Mouse (Mus musculus) hindbrain, embryonic 10.5 days (tissue): ENCODE measurements around the gene Cd44. TPM values are rescaled to one million over a fixed set of nuclear protein-coding genes. Genes with fewer than 3 reads are reported as not detected.

ENCODE experiments used
- DNase-seq: peaks from one replicate; pipeline ENCODE4 v3.0.0-alpha.2; 2017; ENCODE audit warnings: low spot score
- H3K27ac ChIP-seq: fragments of 300-500 bp; sonication (generic); 2 replicates; pipeline ENCODE4 v1.5.1; 2016; ENCODE audit warnings: mild to moderate bottlenecking, moderate library complexity
- H3K27me3 ChIP-seq: fragments of 300-500 bp; sonication (generic); 2 replicates; pipeline ENCODE4 v1.6.1; 2016; ENCODE audit warnings: mild to moderate bottlenecking; ENCODE audit not compliant: poor library complexity, insufficient read depth, severe bottlenecking
- H3K36me3 ChIP-seq: fragments of 300-500 bp; sonication (generic); 2 replicates; pipeline ENCODE4 v1.6.1; 2016; ENCODE audit warnings: mild to moderate bottlenecking, moderate library complexity
- H3K4me1 ChIP-seq: fragments of 300-500 bp; sonication (generic); replicated peaks from 2 replicates; pipeline ENCODE4 v1.6.1; 2016; ENCODE audit warnings: mild to moderate bottlenecking
- H3K4me3 ChIP-seq: fragments of 300-500 bp; sonication (generic); 2 replicates; pipeline ENCODE4 v1.5.1; 2016; ENCODE audit warnings: mild to moderate bottlenecking, moderate library complexity
- H3K9me3 ChIP-seq: fragments of 300-500 bp; sonication (generic); 2 replicates; pipeline ENCODE4 v1.6.1; 2016; ENCODE audit warnings: mild to moderate bottlenecking, moderate library complexity
- WGBS: fragments of 180-500 bp; shearing (Covaris S2); methylation state at CpG from one replicate; pipeline ENCODE4 v1.1.7; 2016; 5-methylcytosine and 5-hydroxymethylcytosine counted together
- polyA plus RNA-seq: library from polyadenylated mRNA; unstranded; fragments of >200 nt; fragmentation: Nextera tagmentation; extraction: Ambion mirVana; gene quantifications from 2 replicates; pipeline ENCODE4 v1.2.1, GENCODE M21; 2016

Cd44 gene
- polyA plus RNA-seq, 1 experiment from 2014 or later, result 2.8 TPM

- peaks cover 19% of the 10 kb centered on the region for H3K4me1 ChIP-seq
- no peaks in the 10 kb centered on the region for H3K36me3 ChIP-seq
- H3K27ac ChIP-seq, result 0 out of 2 replicates have a peak overlapping the region, but pooled peaks have one; percentile 35
- H3K4me3 ChIP-seq, result no peak overlapping the region
- H3K27me3 ChIP-seq, result no peaks in the 10 kb centered on the region
- no peak for DNase-seq
- WGBS, result 82% methylated on average over 8 of the region's 8 CpGs
- no peaks in the 10 kb centered on the region for H3K9me3 ChIP-seq
Measured at GRCm38 (mm10) chr2:102882004-102882588, 19.4 kb downstream of the Cd44 start.

DNA sequence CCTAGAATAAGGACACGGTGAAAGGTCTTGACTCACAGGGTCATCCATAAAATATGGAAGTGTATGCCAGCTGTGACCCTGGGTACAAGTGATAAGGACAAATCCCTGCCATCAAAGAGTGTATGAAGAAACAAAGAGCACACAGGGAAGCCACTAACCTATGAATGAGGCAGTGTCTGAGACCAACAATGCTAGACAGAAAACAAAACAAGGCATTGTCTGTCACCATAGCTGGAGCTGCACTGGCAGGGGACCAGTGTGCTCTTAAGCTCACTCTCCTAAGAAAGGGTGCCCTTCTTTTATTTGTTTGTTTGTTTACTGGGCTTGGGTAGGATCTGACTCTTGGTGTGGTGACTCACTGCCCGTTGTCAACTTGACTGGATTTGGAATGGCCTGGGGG, 23.0 kb downstream of the Cd44 start:
- Histone ChIP-seq H3K36me3 (no peaks in the 10 kb centered on the region), H3K4me1 (peaks cover 25% of the 10 kb centered on the region), H3K27me3 (no peaks in the 10 kb centered on the region), H3K27ac (no peak overlapping the region; the same call in 1 of the 2 replicates), H3K4me3 (no peak overlapping the region), H3K9me3 (no peaks in the 10 kb centered on the region)
- no peak for DNase-seq
- 45% methylated on average over 2 of the region's 2 CpGs for WGBS

GRCm38 (mm10) chr2:102877463-102877862, 24.0 kb downstream of the Cd44 start:
- Histone ChIP-seq H3K9me3 (no peaks in the 10 kb centered on the region), H3K27ac (no peak overlapping the region), H3K36me3 (no peaks in the 10 kb centered on the region), H3K27me3 (no peaks in the 10 kb centered on the region), H3K4me3 (no peak overlapping the region), H3K4me1 (peaks cover 18% of the 10 kb centered on the region)
- 92% methylated on average over 4 of the region's 4 CpGs for WGBS
- no peak for DNase-seq

- 65% methylated on average over 1 of the region's 1 CpGs for WGBS
- H3K9me3 ChIP-seq, result no peaks in the 10 kb centered on the region
- peaks cover 13% of the 10 kb centered on the region for H3K4me1 ChIP-seq
- no peak overlapping the region for H3K4me3 ChIP-seq
- DNase-seq, result no peak
- no peaks in the 10 kb centered on the region for H3K36me3 ChIP-seq
- H3K27ac ChIP-seq, result peak overlapping the region; percentile 6; the same call in 1 of the 2 replicates
- H3K27me3 ChIP-seq, result no peaks in the 10 kb centered on the region
Measured at GRCm38 (mm10) chr2:102876141-102876540, 25.3 kb downstream of the Cd44 start.

GRCm38 (mm10) chr2:102873848-102874247, 27.6 kb downstream of the Cd44 start:
- Histone ChIP-seq H3K4me1 (peaks cover 13% of the 10 kb centered on the region), H3K27me3 (no peaks in the 10 kb centered on the region), H3K4me3 (no peak overlapping the region), H3K36me3 (no peaks in the 10 kb centered on the region), H3K27ac (no peak overlapping the region), H3K9me3 (no peaks in the 10 kb centered on the region)
- 63% methylated on average over 4 of the region's 4 CpGs for WGBS
- DNase-seq, result no peak

GRCm38 (mm10) chr2:102873194-102873593, 28.3 kb downstream of the Cd44 start:
- Histone ChIP-seq H3K27me3 (no peaks in the 10 kb centered on the region), H3K4me1 (peaks cover 9% of the 10 kb centered on the region; the same call in 1 of the 2 replicates), H3K27ac (no peak overlapping the region), H3K36me3 (no peaks in the 10 kb centered on the region), H3K9me3 (no peaks in the 10 kb centered on the region), H3K4me3 (no peak overlapping the region)
- DNase-seq, result no peak
- 96% methylated on average over 4 of the region's 4 CpGs for WGBS

GRCm38 (mm10) chr2:102872436-102872835, 29.0 kb downstream of the Cd44 start:
- 80% methylated on average over 2 of the region's 2 CpGs for WGBS
- Histone ChIP-seq H3K36me3 (no peaks in the 10 kb centered on the region), H3K27me3 (no peaks in the 10 kb centered on the region), H3K27ac (no peak overlapping the region), H3K4me3 (no peak overlapping the region), H3K4me1 (0 out of 2 replicates have a peak, but pooled peaks cover 14% of the 10 kb centered on the region), H3K9me3 (no peaks in the 10 kb centered on the region)
- DNase-seq, result no peak

- no peak for DNase-seq
- Histone ChIP-seq H3K9me3 (no peaks in the 10 kb centered on the region), H3K4me1 (0 out of 2 replicates have a peak, but pooled peaks cover 10% of the 10 kb centered on the region), H3K36me3 (no peaks in the 10 kb centered on the region), H3K27ac (no peak overlapping the region), H3K4me3 (no peak overlapping the region), H3K27me3 (no peaks in the 10 kb centered on the region)
- 81% methylated on average over 2 of the region's 2 CpGs for WGBS
Measured at GRCm38 (mm10) chr2:102868444-102868843, 33.0 kb downstream of the Cd44 start.

GRCm38 (mm10) chr2:102867396-102868088, 33.9 kb downstream of the Cd44 start:
- no peak for DNase-seq
- no peaks in the 10 kb centered on the region for H3K9me3 ChIP-seq
- H3K36me3 ChIP-seq, result no peaks in the 10 kb centered on the region
- WGBS, result 59% methylated on average over 6 of the region's 6 CpGs
- H3K4me1 ChIP-seq, result 0 out of 2 replicates have a peak, but pooled peaks cover 10% of the 10 kb centered on the region
- H3K27me3 ChIP-seq, result no peaks in the 10 kb centered on the region
- H3K27ac ChIP-seq, result no peak overlapping the region
- no peak overlapping the region for H3K4me3 ChIP-seq

DNA sequence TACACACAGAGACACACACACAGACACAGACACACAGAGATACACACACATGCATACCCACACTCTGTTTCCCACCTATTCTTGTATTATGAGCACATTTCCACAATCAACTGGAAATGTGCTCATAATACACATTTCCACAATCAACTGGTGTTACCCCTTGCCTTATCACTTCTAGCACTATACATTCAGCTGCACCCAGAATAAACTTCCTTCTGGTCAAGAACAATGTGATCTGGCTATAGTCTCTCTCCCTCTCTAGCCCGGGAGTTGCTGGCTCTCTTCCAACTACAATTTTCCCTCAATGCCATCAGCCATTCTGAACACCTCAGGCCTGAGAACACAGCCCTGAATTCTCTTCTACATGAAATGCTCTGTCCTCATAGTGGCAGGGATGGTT, 34.9 kb downstream of the Cd44 start:
- Histone ChIP-seq H3K4me3 (no peak overlapping the region), H3K27ac (no peak overlapping the region), H3K4me1 (0 out of 2 replicates have a peak, but pooled peaks cover 10% of the 10 kb centered on the region), H3K36me3 (no peaks in the 10 kb centered on the region), H3K9me3 (no peaks in the 10 kb centered on the region), H3K27me3 (no peaks in the 10 kb centered on the region)
- DNase-seq, result no peak
- 76% methylated on average over 1 of the region's 1 CpGs for WGBS

DNA sequence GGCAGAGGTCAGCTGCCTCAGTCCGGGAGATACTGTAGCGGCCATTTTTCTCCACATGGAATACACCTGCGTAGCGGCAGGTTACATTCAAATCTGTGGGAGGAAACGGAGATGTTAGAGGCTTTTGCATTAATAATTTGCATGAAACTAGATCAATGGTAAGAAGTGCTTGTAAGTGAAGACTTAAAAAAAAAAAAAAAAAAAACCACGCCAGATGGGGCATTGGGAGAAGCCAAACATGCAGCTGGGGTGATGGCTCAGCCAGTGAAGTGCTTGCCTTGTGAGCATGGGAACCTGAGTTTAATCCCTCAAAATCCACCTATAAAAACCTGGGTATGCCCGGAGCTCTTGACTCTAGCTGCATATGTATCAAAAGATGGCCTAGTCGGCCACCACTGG, 36.1 kb downstream of the Cd44 start:
- 94% methylated on average over 8 of the region's 8 CpGs for WGBS
- DNase-seq, result no peak
- H3K4me1 ChIP-seq, result 0 out of 2 replicates have a peak, but pooled peaks cover 10% of the 10 kb centered on the region

DNA sequence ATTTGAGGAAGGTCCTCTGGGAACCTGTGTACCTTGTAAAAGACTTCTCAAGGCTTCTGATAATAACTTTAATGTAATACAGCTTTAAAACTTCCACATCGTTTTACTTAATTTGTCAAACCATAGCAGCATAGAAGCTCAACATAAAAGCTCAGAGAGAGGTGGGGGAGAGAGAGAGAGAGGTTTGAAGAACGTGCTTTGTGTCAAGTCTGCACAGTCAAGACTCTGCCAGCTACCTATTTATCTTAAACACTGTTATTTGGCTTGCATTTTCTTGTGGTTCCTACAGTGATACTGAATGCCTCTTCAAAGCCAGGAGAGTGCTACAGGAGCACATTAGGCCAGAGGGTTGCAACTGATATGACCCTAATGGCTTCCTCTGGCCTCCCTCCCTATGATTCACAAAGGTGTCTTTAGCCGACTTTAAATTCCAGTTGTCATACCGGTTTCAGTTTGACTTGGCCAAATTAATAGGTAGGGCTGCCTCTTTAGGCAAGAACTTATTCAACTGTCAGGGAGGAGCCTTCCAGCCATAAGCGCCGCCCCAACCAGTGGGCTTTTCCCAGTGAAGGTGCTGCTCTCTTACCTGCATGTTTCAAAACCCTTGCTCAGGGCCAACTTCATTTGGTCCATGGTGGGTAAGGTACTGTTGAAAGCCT, 36.6 kb downstream of the Cd44 start:
- 84% methylated on average over 6 of the region's 6 CpGs for WGBS
- no peaks in the 10 kb centered on the region for H3K27me3 ChIP-seq

More for the DNA sequence above, 36.1 kb downstream of the Cd44 start:
- Histone ChIP-seq H3K36me3 (no peaks in the 10 kb centered on the region), H3K9me3 (no peaks in the 10 kb centered on the region), H3K27ac (no peak overlapping the region), H3K27me3 (no peaks in the 10 kb centered on the region), H3K4me3 (no peak overlapping the region)

GRCm38 (mm10) chr2:102864036-102864435, 37.4 kb downstream of the Cd44 start:
- no peak overlapping the region for H3K27ac ChIP-seq
- 0 out of 2 replicates have a peak, but pooled peaks cover 10% of the 10 kb centered on the region for H3K4me1 ChIP-seq
- DNase-seq, result no peak
- no peak overlapping the region for H3K4me3 ChIP-seq
- H3K27me3 ChIP-seq, result no peaks in the 10 kb centered on the region
- WGBS, result 87% methylated on average over 4 of the region's 4 CpGs
- no peaks in the 10 kb centered on the region for H3K36me3 ChIP-seq
- H3K9me3 ChIP-seq, result no peaks in the 10 kb centered on the region

More for the DNA sequence above, 36.6 kb downstream of the Cd44 start:
- Histone ChIP-seq H3K36me3 (no peaks in the 10 kb centered on the region), H3K27ac (no peak overlapping the region), H3K4me1 (0 out of 2 replicates have a peak, but pooled peaks cover 10% of the 10 kb centered on the region), H3K9me3 (no peaks in the 10 kb centered on the region), H3K4me3 (no peak overlapping the region)
- no peak for DNase-seq
